Mouse (Mus musculus) midbrain, embryonic 13.5 days (tissue): ENCODE data around the gene Cxcl15. TPM values are rescaled to one million over a fixed set of nuclear protein-coding genes. Genes with fewer than 3 reads are reported as not detected.
"Not testable (repeated sequence)": the region's sequence is repeated elsewhere in the genome, so short reads cannot be mapped to it uniquely, and the experiment has no call there.

Source experiments
- ATAC-seq: fragments of 200-750 bp; cut with Nextera tagmentation; 2 replicates; pipeline ENCODE4 v1.8.0; 2017; ENCODE audit warnings: mild to moderate bottlenecking, moderate TSS enrichment, moderate library complexity
- H3K27ac ChIP-seq: fragments of 300-500 bp; sonication (generic); 2 replicates; pipeline ENCODE4 v1.5.1; 2015; ENCODE audit warnings: inconsistent platforms, mild to moderate bottlenecking, moderate library complexity
- H3K27me3 ChIP-seq: fragments of 300-500 bp; sonication (generic); 2 replicates; pipeline ENCODE4 v1.6.1; 2015; ENCODE audit warnings: mild to moderate bottlenecking, inconsistent platforms
- H3K36me3 ChIP-seq: fragments of 300-500 bp; sonication (generic); 2 replicates; pipeline ENCODE4 v1.6.1; 2015; ENCODE audit warnings: mild to moderate bottlenecking, inconsistent platforms
- H3K4me1 ChIP-seq: fragments of 300-500 bp; sonication (generic); replicated peaks from 2 replicates; pipeline ENCODE4 v1.6.1; 2015; ENCODE audit warnings: inconsistent platforms
- H3K4me2 ChIP-seq: fragments of 300-500 bp; sonication (generic); replicated peaks from 2 replicates; pipeline ENCODE4 v1.6.1; 2015; ENCODE audit warnings: moderate library complexity, mild to moderate bottlenecking, inconsistent platforms
- H3K4me3 ChIP-seq: fragments of 300-500 bp; sonication (generic); replicated peaks from 2 replicates; pipeline ENCODE4 v1.5.1; 2015; ENCODE audit warnings: mild to moderate bottlenecking, inconsistent platforms
- H3K9ac ChIP-seq: fragments of 300-500 bp; sonication (generic); replicated peaks from 2 replicates; pipeline ENCODE4 v1.6.1; 2015; ENCODE audit warnings: mild to moderate bottlenecking, inconsistent platforms
- H3K9me3 ChIP-seq: fragments of 300-500 bp; sonication (generic); 2 replicates; pipeline ENCODE4 v1.6.1; 2016; ENCODE audit warnings: mild to moderate bottlenecking, inconsistent platforms
- WGBS: fragments of 180-500 bp; shearing (Covaris S2); methylation state at CpG from one replicate; pipeline ENCODE4 v1.1.7; 2015; 5-methylcytosine and 5-hydroxymethylcytosine counted together
- polyA plus RNA-seq: library from polyadenylated mRNA; unstranded; fragments of >200 nt; fragmentation: Nextera tagmentation; extraction: Ambion mirVana; gene quantifications from 2 replicates; pipeline ENCODE4 v1.2.1, GENCODE M21; 2015

Gene Cxcl15
- polyA plus RNA-seq, 1 experiment from 2014 or later = not detected

GRCm38 (mm10) chr5:90771880-90772653 is 22.3 kb upstream of the Cxcl15 start, which contains the start of gene Pf4:
Pf4 (plus strand) TSS chr5:90772435.
- H3K4me2 ChIP-seq = no peak within 1 kb of the TSS
- H3K4me1 ChIP-seq = no peaks in the 10 kb centered on the region
- ATAC-seq = no peak
- H3K9me3 ChIP-seq = no peaks in the 10 kb centered on the region
- no peaks in the 10 kb centered on the region for H3K36me3 ChIP-seq
- H3K4me3 ChIP-seq = no peak within 1 kb of the TSS
- no peak within 1 kb of the TSS for H3K9ac ChIP-seq
- no peaks in the 10 kb centered on the region for H3K27me3 ChIP-seq
- 90% methylated on average over 16 of the region's 16 CpGs for WGBS
- no peak within 1 kb of the TSS for H3K27ac ChIP-seq

- Histone ChIP-seq H3K9ac (no peak overlapping the region), H3K4me2 (no peak overlapping the region), H3K9me3 (no peaks in the 10 kb centered on the region), H3K4me1 (no peaks in the 10 kb centered on the region), H3K27me3 (no peaks in the 10 kb centered on the region), H3K36me3 (no peaks in the 10 kb centered on the region), H3K27ac (no peak overlapping the region), H3K4me3 (no peak overlapping the region)
- ATAC-seq = no peak
- 96% methylated on average over 5 of the region's 5 CpGs for WGBS
Observed at GRCm38 (mm10) chr5:90775562-90775961, 18.8 kb upstream of the Cxcl15 start.

GRCm38 (mm10) chr5:90777621-90778020 is 16.7 kb upstream of the Cxcl15 start:
- H3K27me3 ChIP-seq = no peaks in the 10 kb centered on the region
- no peak overlapping the region for H3K4me3 ChIP-seq
- WGBS = 79% methylated on average over 10 of the region's 10 CpGs
- H3K27ac ChIP-seq = no peak overlapping the region
- no peak overlapping the region for H3K4me2 ChIP-seq
- ATAC-seq = no peak
- H3K9ac ChIP-seq = no peak overlapping the region
- no peaks in the 10 kb centered on the region for H3K9me3 ChIP-seq
- H3K36me3 ChIP-seq = no peaks in the 10 kb centered on the region
- no peaks in the 10 kb centered on the region for H3K4me1 ChIP-seq

GRCm38 (mm10) chr5:90778856-90779255 is 15.5 kb upstream of the Cxcl15 start:
- Histone ChIP-seq H3K36me3 (no peaks in the 10 kb centered on the region), H3K4me3 (no peak overlapping the region), H3K27ac (no peak overlapping the region), H3K4me2 (no peak overlapping the region), H3K4me1 (no peaks in the 10 kb centered on the region), H3K9me3 (no peaks in the 10 kb centered on the region), H3K27me3 (no peaks in the 10 kb centered on the region), H3K9ac (no peak overlapping the region)
- 87% methylated on average over 6 of the region's 6 CpGs for WGBS
- no peak for ATAC-seq

GRCm38 (mm10) chr5:90783697-90784096 is 10.6 kb upstream of the Cxcl15 start:
- 90% methylated on average over 3 of the region's 3 CpGs for WGBS
- Histone ChIP-seq H3K9ac (no peak overlapping the region), H3K36me3 (no peaks in the 10 kb centered on the region), H3K4me2 (no peak overlapping the region), H3K27ac (no peak overlapping the region), H3K27me3 (0 out of 2 replicates have a peak, but pooled peaks cover 4% of the 10 kb centered on the region), H3K4me1 (peaks cover 7% of the 10 kb centered on the region), H3K9me3 (no peaks in the 10 kb centered on the region), H3K4me3 (no peak overlapping the region)
- ATAC-seq = no peak

GRCm38 (mm10) chr5:90785659-90786588 is 8.4 kb upstream of the Cxcl15 start, which contains the start of gene Cxcl3:
Cxcl3 (plus strand) TSS chr5:90786103.
- peaks cover 7% of the 10 kb centered on the region for H3K4me1 ChIP-seq
- ATAC-seq = peak; percentile 92
- H3K9ac ChIP-seq = peak within 1 kb of the TSS; percentile 54
- peak within 1 kb of the TSS; percentile 76 for H3K4me2 ChIP-seq
- peak within 1 kb of the TSS; percentile 39 for H3K4me3 ChIP-seq
- H3K27me3 ChIP-seq = 0 out of 2 replicates have a peak, but pooled peaks cover 4% of the 10 kb centered on the region
- H3K9me3 ChIP-seq = no peaks in the 10 kb centered on the region
- H3K36me3 ChIP-seq = no peaks in the 10 kb centered on the region
- H3K27ac ChIP-seq = no peak within 1 kb of the TSS
- WGBS = 18% methylated on average over 26 of the region's 26 CpGs

- Histone ChIP-seq H3K27me3 (0 out of 2 replicates have a peak, but pooled peaks cover 4% of the 10 kb centered on the region), H3K36me3 (no peaks in the 10 kb centered on the region), H3K9ac (no peak overlapping the region), H3K4me2 (no peak overlapping the region), H3K4me1 (peaks cover 7% of the 10 kb centered on the region), H3K9me3 (no peaks in the 10 kb centered on the region), H3K4me3 (no peak overlapping the region), H3K27ac (no peak overlapping the region)
- WGBS = 82% methylated on average over 4 of the region's 4 CpGs
- no peak for ATAC-seq
Observed at GRCm38 (mm10) chr5:90788114-90788513, 6.2 kb upstream of the Cxcl15 start.

- H3K9ac ChIP-seq = no peak overlapping the region
- 91% methylated on average over 11 of the region's 11 CpGs for WGBS
- peaks cover 7% of the 10 kb centered on the region for H3K4me1 ChIP-seq
- H3K4me2 ChIP-seq = no peak overlapping the region
- no peak overlapping the region for H3K4me3 ChIP-seq
- ATAC-seq = no peak
- H3K27ac ChIP-seq = no peak overlapping the region
- H3K36me3 ChIP-seq = no peaks in the 10 kb centered on the region
- 0 out of 2 replicates have a peak, but pooled peaks cover 4% of the 10 kb centered on the region for H3K27me3 ChIP-seq
- H3K9me3 ChIP-seq = no peaks in the 10 kb centered on the region
Observed at GRCm38 (mm10) chr5:90789306-90790073, 4.8 kb upstream of the Cxcl15 start.

- Histone ChIP-seq H3K9me3 (no peaks in the 10 kb centered on the region), H3K4me3 (no peak overlapping the region), H3K4me1 (peaks cover 7% of the 10 kb centered on the region), H3K4me2 (no peak overlapping the region), H3K9ac (no peak overlapping the region), H3K27ac (no peak overlapping the region), H3K36me3 (no peaks in the 10 kb centered on the region), H3K27me3 (0 out of 2 replicates have a peak, but pooled peaks cover 4% of the 10 kb centered on the region)
- 89% methylated on average over 8 of the region's 8 CpGs for WGBS
- no peak for ATAC-seq
Observed at GRCm38 (mm10) chr5:90790074-90790502, 4.2 kb upstream of the Cxcl15 start.

GRCm38 (mm10) chr5:90795392-90795791 is 1.1 kb downstream of the Cxcl15 start:
- 96% methylated on average over 2 of the region's 2 CpGs for WGBS
- not testable (repeated sequence) for H3K4me1 ChIP-seq, ATAC-seq, H3K9me3 ChIP-seq, H3K36me3 ChIP-seq, H3K9ac ChIP-seq, H3K4me2 ChIP-seq, H3K4me3 ChIP-seq, H3K27ac ChIP-seq, H3K27me3 ChIP-seq

GRCm38 (mm10) chr5:90804574-90804973 is 10.2 kb downstream of the Cxcl15 start:
- no peak overlapping the region for H3K9ac ChIP-seq
- no peaks in the 10 kb centered on the region for H3K9me3 ChIP-seq
- H3K27me3 ChIP-seq = no peaks in the 10 kb centered on the region
- no peak overlapping the region for H3K27ac ChIP-seq
- ATAC-seq = no peak
- no peaks in the 10 kb centered on the region for H3K4me1 ChIP-seq
- no peak overlapping the region for H3K4me3 ChIP-seq
- no peaks in the 10 kb centered on the region for H3K36me3 ChIP-seq
- H3K4me2 ChIP-seq = no peak overlapping the region
